Mouse (Mus musculus): Measurements from ENCODE around the gene Slc50a1.

DNA sequence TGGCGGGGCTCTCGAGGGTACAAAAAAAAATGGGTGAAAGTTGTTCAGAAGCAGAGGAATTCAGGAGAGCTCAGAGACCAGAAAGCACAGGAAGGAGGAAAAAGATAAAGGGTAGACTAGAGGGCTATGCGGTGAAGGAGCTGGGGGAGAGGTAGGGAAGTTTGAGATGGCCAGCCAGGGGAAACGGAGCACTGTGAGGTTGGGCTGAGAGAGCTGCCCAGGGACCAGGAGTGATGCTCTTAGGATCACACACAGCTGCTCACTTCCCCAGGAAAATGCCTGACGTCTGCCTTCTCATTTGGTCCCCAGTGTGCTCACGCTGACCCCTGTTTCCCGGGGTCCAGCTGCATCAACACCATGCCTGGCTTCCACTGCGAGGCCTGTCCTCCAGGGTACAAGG lies 50.8 kb downstream of the Slc50a1 start:
- TF ChIP-seq CTCF (IDR thresholded peaks at IDR 0.05; ENCODE audit: control insufficient read depth, insufficient read depth, low read length) (no peak), POLR2A (IDR thresholded peaks at IDR 0.05; ENCODE audit: borderline replicate concordance, control insufficient read depth, low read depth, low read length) (no peak)
